Mouse (Mus musculus): ENCODE results near the gene Pllp. TPM values are rescaled to one million over a fixed set of nuclear protein-coding genes. Genes with fewer than 3 reads are reported as not detected.

The Pllp gene
- polyA plus RNA-seq (2015; fragmentation: Nextera tagmentation; extraction: Ambion mirVana) = 10.9 and 14.2 TPM in 2 replicates

DNA sequence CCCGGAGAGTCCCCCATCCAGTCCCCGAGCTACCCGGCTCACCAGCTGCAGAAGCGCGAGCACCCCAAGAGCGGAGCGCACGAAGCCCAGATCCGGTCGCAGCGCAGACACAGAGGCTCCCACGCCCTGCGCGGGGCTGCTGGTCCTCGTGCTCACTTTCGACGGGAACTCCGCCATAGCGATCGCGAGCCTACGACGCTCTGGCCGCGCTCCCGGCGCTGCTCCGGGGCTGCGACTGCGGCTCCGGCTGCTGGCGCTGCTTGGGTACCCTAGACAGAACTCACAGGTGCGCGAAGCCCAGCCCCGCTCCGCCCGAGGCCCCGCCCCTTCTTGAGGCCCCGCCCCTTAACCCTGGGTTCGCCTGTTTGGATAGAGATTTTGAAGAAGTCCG is at the start of gene Pllp:
Gene Pllp, minus strand, starts transcription at position 285 of the 391 bp plus-strand sequence.
- Histone ChIP-seq H3K27ac (replicated peaks) (no peak within 1 kb of the TSS), H3K9me3 (replicated peaks) (no peaks in the 10 kb centered on the region), H3K9ac (peak within 1 kb of the TSS; percentile 18; the same call in 1 of the 2 replicates), H3K4me3 (replicated peaks) (peak within 1 kb of the TSS; percentile 48), H3K4me1 (peaks cover 27% of the 10 kb centered on the region), H3K27me3 (peaks cover 57% of the 10 kb centered on the region), H3K36me3 (no peaks in the 10 kb centered on the region), H3K4me2 (replicated peaks) (peak within 1 kb of the TSS; percentile 84)
- ATAC-seq (ENCODE audit: insufficient number of reproducible peaks, low FRiP score, low TSS enrichment, low read depth) = peak; percentile 47; the same call in 1 of the 2 replicates
- WGBS = 1% methylated on average over 41 of the region's 41 CpGs

DNA sequence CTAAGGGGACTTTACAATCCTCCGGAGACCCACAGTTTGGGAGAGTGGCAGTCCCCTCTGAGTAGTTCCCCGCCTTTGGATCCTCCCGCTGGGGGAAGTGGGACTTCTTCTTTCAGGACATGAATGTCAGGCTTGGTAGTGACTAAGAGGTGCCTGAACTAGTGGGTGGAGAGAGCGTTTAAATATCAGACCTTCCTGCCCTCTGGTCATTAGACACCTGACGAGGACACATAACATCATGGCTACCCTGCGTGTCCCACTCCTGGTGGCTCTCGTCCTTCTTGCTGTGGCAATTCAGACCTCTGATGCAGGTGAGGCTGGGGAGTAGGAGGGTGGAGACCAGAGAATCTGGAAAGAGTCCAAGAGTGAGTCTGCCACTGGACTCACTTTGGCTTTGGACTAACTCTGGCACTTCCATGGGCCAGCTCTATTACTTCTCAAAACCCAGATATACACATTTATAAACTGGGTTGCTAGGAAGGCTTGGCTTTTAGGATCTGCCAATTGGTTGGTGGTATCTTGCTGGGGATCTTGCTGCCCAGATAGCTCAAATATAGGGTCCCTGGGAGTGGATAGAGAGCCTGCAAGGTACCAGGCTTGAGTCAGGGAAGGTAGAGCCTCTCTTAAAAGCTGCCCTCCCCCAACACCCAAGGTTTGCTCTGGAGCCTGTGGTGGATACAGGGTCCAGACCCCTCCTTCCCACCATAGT is 49.6 kb upstream of the Pllp start, which contains the start of gene Ccl22:
Gene Ccl22, plus strand, starts transcription at position 115 of the 709 bp plus-strand sequence.
- no peak within 1 kb of the TSS for H3K4me3 ChIP-seq (replicated peaks)
- no peak within 1 kb of the TSS for H3K9ac ChIP-seq
- H3K4me1 ChIP-seq = no peaks in the 10 kb centered on the region
- H3K4me2 ChIP-seq (replicated peaks) = no peak within 1 kb of the TSS
- H3K36me3 ChIP-seq = no peaks in the 10 kb centered on the region
- H3K9me3 ChIP-seq (replicated peaks) = no peaks in the 10 kb centered on the region
- WGBS = 86% methylated on average over 7 of the region's 7 CpGs
- no peak for ATAC-seq (ENCODE audit: insufficient number of reproducible peaks, low FRiP score, low TSS enrichment, low read depth)
- no peaks in the 10 kb centered on the region for H3K27me3 ChIP-seq
- H3K27ac ChIP-seq (replicated peaks) = no peak within 1 kb of the TSS

DNA sequence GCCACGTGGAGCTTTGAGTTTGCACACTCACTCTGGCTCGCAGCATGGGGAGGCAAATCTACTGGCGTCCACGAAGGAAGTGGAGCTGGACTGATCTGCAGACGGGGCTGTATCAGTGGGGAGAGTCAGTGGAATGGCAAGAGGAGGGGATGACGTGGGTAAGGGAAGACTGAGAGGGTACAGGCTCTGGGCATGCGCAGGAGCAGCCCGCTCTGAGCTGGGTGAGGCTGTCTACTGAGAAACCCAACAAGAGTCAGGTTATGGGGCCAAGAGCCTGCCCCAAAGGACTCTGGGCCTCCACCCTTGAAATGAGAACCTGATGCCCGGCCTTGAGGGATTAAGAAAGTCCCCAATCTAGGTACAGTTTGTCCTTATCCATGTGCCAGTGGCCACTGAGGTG is 48.9 kb upstream of the Pllp start:
- Histone ChIP-seq H3K27me3 (no peaks in the 10 kb centered on the region), H3K27ac (replicated peaks) (no peak overlapping the region), H3K4me1 (no peaks in the 10 kb centered on the region), H3K4me3 (replicated peaks) (no peak overlapping the region), H3K9me3 (replicated peaks) (no peaks in the 10 kb centered on the region), H3K36me3 (no peaks in the 10 kb centered on the region), H3K4me2 (replicated peaks) (no peak overlapping the region), H3K9ac (no peak overlapping the region)
- ATAC-seq (ENCODE audit: insufficient number of reproducible peaks, low FRiP score, low TSS enrichment, low read depth) = no peak
- 76% methylated on average over 9 of the region's 9 CpGs for WGBS

DNA sequence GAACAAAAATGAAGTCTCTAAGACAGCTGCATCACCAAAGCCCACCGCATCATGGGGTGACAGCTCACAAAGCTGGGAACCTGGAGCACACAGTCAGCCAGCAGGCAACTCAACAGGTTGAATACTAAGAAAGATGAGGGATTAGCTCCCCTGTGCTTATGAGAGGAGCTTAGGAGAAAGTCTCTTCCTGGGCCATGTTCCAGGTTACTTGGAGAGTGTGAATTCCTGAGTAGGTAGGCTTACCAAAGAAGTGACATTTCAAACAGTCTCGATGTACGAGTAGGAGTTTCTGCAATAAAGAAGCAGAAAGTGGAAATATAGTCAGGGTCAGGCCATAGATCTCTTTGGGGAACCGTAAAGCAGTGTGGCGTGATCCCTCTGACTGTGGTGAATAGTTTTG is 48.4 kb upstream of the Pllp start:
- ATAC-seq (ENCODE audit: insufficient number of reproducible peaks, low FRiP score, low TSS enrichment, low read depth) = no peak
- WGBS = 82% methylated on average over 5 of the region's 5 CpGs
- H3K4me1 ChIP-seq = no peaks in the 10 kb centered on the region

DNA sequence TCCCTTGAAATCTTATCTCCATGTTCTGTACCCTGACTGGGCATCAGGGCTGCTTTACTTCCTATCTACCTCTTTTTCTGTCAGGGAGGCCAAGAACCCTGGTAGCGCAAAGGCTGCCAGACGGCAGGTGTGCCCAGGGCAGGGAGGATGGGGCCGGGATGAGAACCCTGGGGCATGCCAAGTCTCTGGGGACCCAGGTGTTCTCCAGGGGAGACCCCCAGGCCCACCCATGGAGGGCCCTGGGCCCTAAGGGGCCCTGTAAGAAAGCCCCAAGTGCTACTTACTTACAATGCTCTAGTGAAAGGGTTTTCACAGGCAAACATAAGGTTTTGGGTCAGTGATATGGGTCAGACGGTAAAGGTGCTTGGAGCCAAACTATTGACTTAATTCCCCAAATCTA is 45.6 kb upstream of the Pllp start:
- H3K9ac ChIP-seq = no peak overlapping the region
- H3K4me1 ChIP-seq = no peaks in the 10 kb centered on the region
- no peak for ATAC-seq (ENCODE audit: insufficient number of reproducible peaks, low FRiP score, low TSS enrichment, low read depth)
- no peak overlapping the region for H3K4me3 ChIP-seq (replicated peaks)
- no peaks in the 10 kb centered on the region for H3K36me3 ChIP-seq
- no peaks in the 10 kb centered on the region for H3K9me3 ChIP-seq (replicated peaks)
- WGBS = 85% methylated on average over 4 of the region's 4 CpGs
- no peak overlapping the region for H3K4me2 ChIP-seq (replicated peaks)
- H3K27ac ChIP-seq (replicated peaks) = no peak overlapping the region
- no peaks in the 10 kb centered on the region for H3K27me3 ChIP-seq

More for the DNA sequence above, 48.4 kb upstream of the Pllp start:
- Histone ChIP-seq H3K4me2 (replicated peaks) (no peak overlapping the region), H3K9me3 (replicated peaks) (no peaks in the 10 kb centered on the region), H3K36me3 (no peaks in the 10 kb centered on the region), H3K27me3 (no peaks in the 10 kb centered on the region), H3K4me3 (replicated peaks) (no peak overlapping the region), H3K9ac (no peak overlapping the region), H3K27ac (replicated peaks) (no peak overlapping the region)

DNA sequence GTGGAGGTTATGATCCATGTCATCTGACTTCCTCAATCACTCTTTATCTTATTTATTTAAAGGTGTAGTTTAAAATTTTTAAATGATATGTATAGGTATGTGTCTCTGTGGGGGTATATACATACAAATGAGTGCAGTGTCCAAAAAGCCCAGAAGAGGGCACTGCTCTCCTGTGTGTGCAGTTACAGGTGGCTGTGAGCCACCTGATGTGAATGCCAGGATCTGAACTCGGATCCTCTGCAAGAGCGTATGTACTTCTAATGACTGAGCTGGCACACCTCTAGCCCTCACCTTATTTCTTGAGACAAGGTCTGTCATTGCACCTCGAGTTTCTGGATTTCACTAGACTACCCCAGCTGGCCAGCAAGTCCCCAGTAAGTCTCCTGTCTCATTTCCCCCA is 44.5 kb upstream of the Pllp start:
- H3K4me1 ChIP-seq = no peaks in the 10 kb centered on the region
- H3K4me3 ChIP-seq (replicated peaks) = no peak overlapping the region
- H3K9me3 ChIP-seq (replicated peaks) = no peaks in the 10 kb centered on the region
- no peaks in the 10 kb centered on the region for H3K36me3 ChIP-seq
- H3K9ac ChIP-seq = no peak overlapping the region
- no peak for ATAC-seq (ENCODE audit: insufficient number of reproducible peaks, low FRiP score, low TSS enrichment, low read depth)
- WGBS = 87% methylated on average over 3 of the region's 3 CpGs
- H3K27me3 ChIP-seq = no peaks in the 10 kb centered on the region
- no peak overlapping the region for H3K4me2 ChIP-seq (replicated peaks)
- no peak overlapping the region for H3K27ac ChIP-seq (replicated peaks)

DNA sequence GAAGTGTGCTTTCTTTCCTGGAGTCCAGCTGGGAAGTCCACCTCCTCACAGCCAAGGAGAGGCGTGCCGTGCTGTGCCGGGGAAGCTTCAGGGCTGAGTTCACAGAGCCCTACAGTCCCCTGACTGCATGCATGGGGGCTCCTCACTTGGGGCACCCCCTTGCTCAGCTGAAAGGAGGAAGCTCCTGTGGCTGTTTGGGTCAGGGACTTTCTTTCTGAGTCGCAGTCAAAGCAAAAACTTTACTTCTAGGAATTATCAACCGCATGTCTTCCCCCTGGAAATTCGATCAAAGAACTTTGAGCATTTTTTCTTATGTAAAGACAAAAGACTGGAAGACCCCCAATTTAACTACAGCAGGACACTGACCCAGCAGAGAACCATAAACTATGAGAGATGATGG is 43.8 kb upstream of the Pllp start:
- Histone ChIP-seq H3K27me3 (no peaks in the 10 kb centered on the region), H3K27ac (replicated peaks) (no peak overlapping the region), H3K4me3 (replicated peaks) (no peak overlapping the region), H3K4me1 (no peaks in the 10 kb centered on the region), H3K36me3 (no peaks in the 10 kb centered on the region), H3K4me2 (replicated peaks) (no peak overlapping the region), H3K9me3 (replicated peaks) (no peaks in the 10 kb centered on the region), H3K9ac (no peak overlapping the region)
- WGBS = 85% methylated on average over 6 of the region's 6 CpGs
- no peak for ATAC-seq (ENCODE audit: insufficient number of reproducible peaks, low FRiP score, low TSS enrichment, low read depth)

DNA sequence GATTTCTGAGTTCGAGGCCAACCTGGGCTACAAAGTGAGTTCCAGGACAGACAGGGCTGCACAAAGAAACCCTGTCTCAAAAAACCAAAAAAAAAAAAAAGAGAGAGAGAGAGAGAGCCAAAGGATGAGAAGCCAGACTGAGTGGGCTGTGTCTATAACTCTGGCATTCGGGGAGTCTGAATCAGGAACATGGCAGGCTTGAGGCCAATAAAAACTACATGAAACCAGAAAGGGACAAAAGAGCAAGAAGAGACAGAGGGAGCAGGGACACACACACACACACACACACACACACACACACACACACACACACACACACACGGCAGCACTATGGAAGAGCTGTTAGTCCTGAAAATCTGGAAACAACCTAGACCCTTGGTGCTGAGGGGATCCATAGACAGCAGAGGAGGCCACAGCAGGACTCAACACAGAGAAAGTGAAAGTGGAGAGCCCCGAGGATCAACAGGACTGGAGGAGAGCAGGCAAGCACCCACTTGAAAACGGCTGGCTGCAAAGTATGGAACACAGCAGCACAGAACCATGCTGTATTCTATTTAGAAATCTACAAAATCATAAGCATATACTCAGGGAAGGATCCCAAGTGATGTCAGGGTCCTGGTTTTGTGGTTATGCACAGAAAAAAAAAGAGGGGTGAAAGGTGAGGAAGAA is 39.5 kb upstream of the Pllp start:
- H3K4me3 ChIP-seq (replicated peaks) = no peak overlapping the region
- H3K27me3 ChIP-seq = no peaks in the 10 kb centered on the region
- no peaks in the 10 kb centered on the region for H3K4me1 ChIP-seq
- H3K9me3 ChIP-seq (replicated peaks) = no peaks in the 10 kb centered on the region
- no peak overlapping the region for H3K27ac ChIP-seq (replicated peaks)
- no peaks in the 10 kb centered on the region for H3K36me3 ChIP-seq
- 47% methylated on average over 5 of the region's 5 CpGs for WGBS
- no peak overlapping the region for H3K4me2 ChIP-seq (replicated peaks)
- H3K9ac ChIP-seq = no peak overlapping the region
- no peak for ATAC-seq (ENCODE audit: insufficient number of reproducible peaks, low FRiP score, low TSS enrichment, low read depth)

DNA sequence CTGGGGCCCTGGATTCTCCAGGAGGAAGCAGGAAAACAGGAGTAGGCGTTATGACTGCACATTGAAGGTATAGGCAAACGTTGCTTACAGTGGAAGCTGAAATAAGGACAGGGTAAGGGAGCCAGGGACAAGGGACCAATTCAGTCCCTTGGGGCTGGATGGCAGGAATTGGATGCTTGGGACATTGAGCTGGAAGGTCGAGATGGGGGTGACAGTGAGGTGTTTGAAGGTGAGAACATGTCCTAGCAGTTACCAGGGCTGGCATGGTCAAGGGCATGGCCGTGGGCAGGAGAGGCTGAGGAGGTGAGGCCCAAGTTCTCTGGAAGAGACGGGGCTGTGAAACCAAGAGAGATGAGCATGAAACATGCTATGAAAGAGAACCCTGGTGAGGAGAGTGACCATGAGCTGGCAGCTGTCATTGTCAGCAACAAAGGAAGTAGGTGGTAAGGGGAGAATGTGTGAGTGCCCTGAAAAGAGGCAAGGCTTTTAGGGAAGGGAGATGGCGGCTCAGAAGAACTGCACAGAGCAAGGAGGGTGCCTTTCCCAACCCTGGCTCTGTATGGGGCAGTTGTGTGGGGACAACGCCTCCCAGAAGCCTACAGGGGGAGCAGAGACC is 38.8 kb upstream of the Pllp start:
- H3K27me3 ChIP-seq = no peaks in the 10 kb centered on the region
- H3K9ac ChIP-seq = no peak overlapping the region
- no peaks in the 10 kb centered on the region for H3K9me3 ChIP-seq (replicated peaks)
- no peak for ATAC-seq (ENCODE audit: insufficient number of reproducible peaks, low FRiP score, low TSS enrichment, low read depth)
- H3K36me3 ChIP-seq = no peaks in the 10 kb centered on the region
- H3K27ac ChIP-seq (replicated peaks) = no peak overlapping the region
- WGBS = 66% methylated on average over 7 of the region's 7 CpGs
- H3K4me3 ChIP-seq (replicated peaks) = no peak overlapping the region
- H3K4me2 ChIP-seq (replicated peaks) = no peak overlapping the region
- no peaks in the 10 kb centered on the region for H3K4me1 ChIP-seq

DNA sequence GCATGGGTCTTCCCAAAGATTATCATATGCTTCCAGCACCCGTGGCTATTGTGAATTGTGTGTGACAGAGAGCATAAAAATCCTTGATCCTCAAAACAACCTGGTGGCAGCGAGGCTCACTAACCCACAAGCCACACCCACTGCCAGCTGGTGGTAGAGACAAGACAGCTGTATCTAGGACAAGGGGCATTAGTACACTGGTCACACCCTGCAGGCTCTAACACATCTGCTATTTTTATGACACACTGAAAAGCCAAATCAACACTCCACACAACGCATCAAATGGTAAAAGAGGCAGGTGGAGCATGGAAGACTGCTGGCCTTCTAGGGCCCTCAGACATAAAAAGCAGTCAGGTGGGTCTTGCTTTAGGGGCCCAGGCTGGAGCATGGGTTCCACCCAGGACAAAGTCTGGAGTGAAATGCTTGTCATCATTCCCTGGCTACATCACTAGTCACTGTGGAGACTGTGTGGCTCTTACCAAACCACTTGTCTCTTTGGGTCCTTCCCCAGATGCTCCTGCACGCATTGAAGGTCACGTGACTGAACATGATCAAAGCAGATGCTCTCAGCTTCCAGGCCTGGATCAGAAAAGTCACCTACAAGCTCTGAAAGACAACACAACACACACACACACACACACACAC is 37.9 kb upstream of the Pllp start:
- H3K4me1 ChIP-seq = no peaks in the 10 kb centered on the region
- no peak overlapping the region for H3K9ac ChIP-seq
- no peak overlapping the region for H3K27ac ChIP-seq (replicated peaks)
- H3K4me2 ChIP-seq (replicated peaks) = no peak overlapping the region
- no peak overlapping the region for H3K4me3 ChIP-seq (replicated peaks)
- H3K36me3 ChIP-seq = no peaks in the 10 kb centered on the region
- peak; percentile 34; the same call in 1 of the 2 replicates for ATAC-seq (ENCODE audit: insufficient number of reproducible peaks, low FRiP score, low TSS enrichment, low read depth)
- H3K9me3 ChIP-seq (replicated peaks) = no peaks in the 10 kb centered on the region
- H3K27me3 ChIP-seq = no peaks in the 10 kb centered on the region
- 62% methylated on average over 5 of the region's 5 CpGs for WGBS

DNA sequence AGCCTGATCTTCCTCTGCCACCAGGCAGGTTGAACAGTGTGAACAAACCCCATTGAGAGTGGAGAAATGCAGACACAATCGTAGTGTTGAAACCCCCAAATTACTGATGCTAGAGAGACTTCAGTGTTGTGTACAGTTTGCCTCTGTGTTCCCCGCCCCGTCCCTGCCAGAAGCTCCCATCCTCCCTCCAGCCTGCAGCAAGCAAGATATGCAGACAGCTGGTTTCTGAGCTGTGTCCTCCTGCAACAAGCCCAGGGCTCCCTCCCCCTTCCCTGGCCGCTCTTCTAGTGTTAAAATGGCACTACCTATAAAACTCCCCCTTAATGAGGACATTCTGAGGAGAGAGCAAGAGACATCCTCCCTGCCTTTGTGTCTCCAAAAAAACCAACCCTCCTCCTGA is 33.2 kb upstream of the Pllp start:
- Histone ChIP-seq H3K27ac (replicated peaks) (no peak overlapping the region), H3K4me3 (replicated peaks) (no peak overlapping the region), H3K9me3 (replicated peaks) (no peaks in the 10 kb centered on the region), H3K36me3 (no peaks in the 10 kb centered on the region), H3K4me2 (replicated peaks) (no peak overlapping the region), H3K27me3 (no peaks in the 10 kb centered on the region), H3K4me1 (no peaks in the 10 kb centered on the region), H3K9ac (no peak overlapping the region)
- no peak for ATAC-seq (ENCODE audit: insufficient number of reproducible peaks, low FRiP score, low TSS enrichment, low read depth)
- 50% methylated on average over 4 of the region's 4 CpGs for WGBS
